Comparison of ENCODE assay signal across 31 mouse cellular contexts in genomic region chr5:127189021-127189420, GRCm38 (mm10). TPM values are rescaled to one million over a fixed set of nuclear protein-coding genes. Genes with fewer than 3 reads are reported as not detected.
DNase-seq lines count a peak whose midpoint lies in the region; ATAC-seq and TF ChIP-seq lines count a peak whose summit lies in the region.
"Had no signal": no experiment of that assay in that cellular context is flagged by ENCODE, and none has a peak within 500 bp of the region (broad histone marks: within the 10 kb centered on the region; RNA-seq: fewer than 3 reads in every experiment).

No protein-coding gene starts in this region.

- 0 out of 2 replicates have a peak, but pooled peaks cover 2% of the 10 kb centered on the region for H3K9me3 ChIP-seq in midbrain, postnatal 0 days (ENCODE audit: low read length)
- no peaks in the 10 kb centered on the region; the same call in 1 of the 2 replicates for H3K9me3 ChIP-seq in midbrain, embryonic 15.5 days
- H3K9me3 ChIP-seq in stomach, postnatal 0 days (ENCODE audit: control insufficient read depth, low read length) = no peaks in the 10 kb centered on the region
- H3K9me3 ChIP-seq: embryonic facial prominence, embryonic 12.5 days; intestine, embryonic 15.5 days; midbrain, embryonic 13.5 days; neural tube, embryonic 15.5 days had no signal

- no peaks in the 10 kb centered on the region for H3K36me3 ChIP-seq in midbrain, postnatal 0 days (ENCODE audit: insufficient read depth, low read length)
- no peaks in the 10 kb centered on the region for H3K36me3 ChIP-seq in midbrain, embryonic 15.5 days (replicated peaks)
- no peaks in the 10 kb centered on the region for H3K36me3 ChIP-seq in stomach, postnatal 0 days (ENCODE audit: control insufficient read depth, insufficient read depth, low read length)
- H3K36me3 ChIP-seq: embryonic facial prominence, embryonic 12.5 days; heart, embryonic 12.5 days; hindbrain, embryonic 10.5 days; intestine, embryonic 15.5 days; liver, embryonic 15.5 days; midbrain, embryonic 13.5 days; neural tube, embryonic 15.5 days had no signal

- H3K4me1 ChIP-seq in midbrain, postnatal 0 days (ENCODE audit: insufficient read depth, low read length) = no peaks in the 10 kb centered on the region
- no peaks in the 10 kb centered on the region for H3K4me1 ChIP-seq in midbrain, embryonic 15.5 days
- no peaks in the 10 kb centered on the region for H3K4me1 ChIP-seq in stomach, postnatal 0 days (replicated peaks; ENCODE audit: control insufficient read depth, insufficient read depth)
- H3K4me1 ChIP-seq: embryonic facial prominence, embryonic 12.5 days; heart, embryonic 12.5 days; hindbrain, embryonic 10.5 days; intestine, embryonic 15.5 days; liver, embryonic 15.5 days; midbrain, embryonic 13.5 days; neural tube, embryonic 15.5 days had no signal

- no peak overlapping the region for H3K27ac ChIP-seq in gastrocnemius, adult 2 months
- no peak overlapping the region for H3K27ac ChIP-seq in layer of hippocampus, adult 2 months
- no peak overlapping the region for H3K27ac ChIP-seq in midbrain, postnatal 0 days (ENCODE audit: low read depth, low read length)
- H3K27ac ChIP-seq in midbrain, embryonic 15.5 days = no peak overlapping the region
- no peak overlapping the region for H3K27ac ChIP-seq in stomach, postnatal 0 days (replicated peaks)
- H3K27ac ChIP-seq: embryonic facial prominence, embryonic 12.5 days; hindbrain, embryonic 10.5 days; intestine, embryonic 15.5 days; liver, embryonic 15.5 days; midbrain, embryonic 13.5 days; neural tube, embryonic 15.5 days had no signal

- TF ChIP-seq EP300 in stomach, postnatal 0 days (optimal IDR thresholded peaks at IDR 0.05) = no peak

- no peak for ATAC-seq in midbrain, postnatal 0 days (ENCODE audit: low FRiP score)
- no peak for ATAC-seq in midbrain, embryonic 15.5 days (replicated peaks)
- no peak for ATAC-seq in stomach, postnatal 0 days (ENCODE audit: low FRiP score, low TSS enrichment)
- no peak for ATAC-seq in megakaryocyte progenitor cell, adult 5-6 weeks (replicated peaks; ENCODE audit: poor library complexity)
- ATAC-seq: forebrain, embryonic 16.5 days; hindbrain, embryonic 16.5 days; intestine, embryonic 15.5 days; midbrain, embryonic 13.5 days had no signal

- intact Hi-C loops in gastrocnemius, adult 2 months (cut with DNase I) = no loop called here

- H3K4me2 ChIP-seq in midbrain, postnatal 0 days (ENCODE audit: low read depth, low read length, poor library complexity, severe bottlenecking) = no peak overlapping the region
- H3K4me2 ChIP-seq in midbrain, embryonic 15.5 days = no peak overlapping the region
- H3K4me2 ChIP-seq in stomach, postnatal 0 days (replicated peaks; ENCODE audit: low read depth) = no peak overlapping the region
- H3K4me2 ChIP-seq: embryonic facial prominence, embryonic 12.5 days; heart, embryonic 12.5 days; intestine, embryonic 15.5 days; liver, embryonic 15.5 days; midbrain, embryonic 13.5 days; neural tube, embryonic 15.5 days had no signal

- WGBS in midbrain, postnatal 0 days = 91% methylated on average over 4 of the region's 4 CpGs
- 95% methylated on average over 4 of the region's 4 CpGs for WGBS in midbrain, embryonic 15.5 days
- WGBS in stomach, postnatal 0 days = 92% methylated on average over 4 of the region's 4 CpGs

- H3K27me3 ChIP-seq in midbrain, postnatal 0 days (ENCODE audit: insufficient read depth, low read length) = no peaks in the 10 kb centered on the region
- H3K27me3 ChIP-seq in midbrain, embryonic 15.5 days (replicated peaks) = no peaks in the 10 kb centered on the region
- H3K27me3 ChIP-seq in stomach, postnatal 0 days (ENCODE audit: control insufficient read depth, insufficient read depth, low read length) = no peaks in the 10 kb centered on the region
- H3K27me3 ChIP-seq: embryonic facial prominence, embryonic 12.5 days; heart, embryonic 12.5 days; intestine, embryonic 15.5 days; liver, embryonic 15.5 days; midbrain, embryonic 13.5 days; neural tube, embryonic 15.5 days had no signal

- no peak overlapping the region for H3K9ac ChIP-seq in midbrain, postnatal 0 days (replicated peaks; ENCODE audit: low read length, poor library complexity, severe bottlenecking)
- H3K9ac ChIP-seq in midbrain, embryonic 15.5 days = no peak overlapping the region
- H3K9ac ChIP-seq in stomach, postnatal 0 days (ENCODE audit: low read length) = no peak overlapping the region
- H3K9ac ChIP-seq: embryonic facial prominence, embryonic 12.5 days; heart, embryonic 12.5 days; intestine, embryonic 15.5 days; liver, embryonic 15.5 days; midbrain, embryonic 13.5 days; neural tube, embryonic 15.5 days had no signal

- H3K4me3 ChIP-seq in gastrocnemius, adult 2 months = no peak overlapping the region
- no peak overlapping the region for H3K4me3 ChIP-seq in layer of hippocampus, adult 2 months
- H3K4me3 ChIP-seq in midbrain, postnatal 0 days (ENCODE audit: low read depth, low read length) = no peak overlapping the region
- no peak overlapping the region for H3K4me3 ChIP-seq in midbrain, embryonic 15.5 days
- H3K4me3 ChIP-seq in stomach, postnatal 0 days (ENCODE audit: low read depth, low read length) = no peak overlapping the region
- H3K4me3 ChIP-seq: embryonic facial prominence, embryonic 12.5 days; heart, embryonic 12.5 days; hindbrain, embryonic 10.5 days; intestine, embryonic 15.5 days; liver, embryonic 15.5 days; midbrain, embryonic 13.5 days; neural tube, embryonic 15.5 days had no signal

- DNase-seq in gastrocnemius, adult 2 months = no peak
- no peak for DNase-seq in gastrocnemius, postnatal 25 days
- DNase-seq in layer of hippocampus, adult 2 months (ENCODE audit: low spot score in 2 of 2) = no peak
- no peak for DNase-seq in layer of hippocampus, postnatal 36 days
- no peak for DNase-seq in midbrain, postnatal 0 days (ENCODE audit: low spot score)
- no peak for DNase-seq in stomach, postnatal 0 days (ENCODE audit: low spot score)
- DNase-seq: adrenal gland, postnatal 10 days; cerebellum, adult 11 months; cerebellum, adult 9-11 months; embryo, embryonic 11 days; gastrocnemius, postnatal 10 days; kidney, adult 2 months; layer of hippocampus, adult 9-11 months; lung, postnatal 4 days; right cerebral cortex, adult 18-20 months; spleen, adult 18-20 months; thymus, adult 18-20 months; thymus, postnatal 25 days had no signal

- peak; percentile 28; the same call in 1 of the 2 replicates for TF ChIP-seq CTCF in gastrocnemius, adult 2 months (IDR thresholded peaks at IDR 0.05)
- TF ChIP-seq CTCF in layer of hippocampus, adult 2 months (conservative IDR thresholded peaks at IDR 0.05) = peak; percentile 57
- TF ChIP-seq CTCF in midbrain, postnatal 0 days (IDR thresholded peaks at IDR 0.05) = peak; percentile 56
- TF ChIP-seq CTCF in stomach, postnatal 0 days (IDR thresholded peaks at IDR 0.05; ENCODE audit: low read depth) = peak; percentile 21; the same call in 1 of the 2 replicates

RNA-seq across cellular contexts. Expression of gene Tmem132c, which starts 52.6 kb away (rescaled TPM):
- under 1 TPM in 1 of 2 experiments, not detected in 1; 0.17 TPM for total RNA-seq in gastrocnemius, adult 2 months (2021)
- under 1 TPM; 0.15 to 0.40 TPM for total RNA-seq in gastrocnemius, postnatal 25 days (2021)
- 1 to 10 TPM; 3.7 to 3.8 TPM for total RNA-seq in layer of hippocampus, adult 2 months (2021)
- total RNA-seq in layer of hippocampus, postnatal 36 days (2021) = 1 to 10 TPM; 3.7 to 3.8 TPM
- 37.9 and 40.0 TPM in 2 replicates for total RNA-seq in midbrain, postnatal 0 days (2014; rRNA removed)
- 8.7 and 10.2 TPM in 2 replicates for polyA plus RNA-seq in midbrain, postnatal 0 days (2015; fragmentation: Nextera tagmentation; extraction: Ambion mirVana)
- polyA plus RNA-seq in midbrain, embryonic 15.5 days (2015; fragmentation: Nextera tagmentation; extraction: Ambion mirVana) = 11.5 and 13.3 TPM in 2 replicates
- 1.7 and 2.5 TPM in 2 replicates for polyA plus RNA-seq in stomach, postnatal 0 days (2015; fragmentation: Nextera tagmentation; extraction: Ambion mirVana)
- total RNA-seq in megakaryocyte progenitor cell, adult 5-6 weeks (2015) = not detected in 2 replicates
- total RNA-seq in megakaryocyte progenitor cell, adult 5-6 weeks (2017) = not detected in 2 replicates
- total RNA-seq: granulocyte monocyte progenitor cell, adult 5-6 weeks; megakaryocyte-erythroid progenitor cell, adult 5-6 weeks had no signal
